Mouse (Mus musculus) limb, embryonic 10.5 days (tissue): Measurements from ENCODE around the gene Rhoh. TPM values are rescaled to one million over a fixed set of nuclear protein-coding genes. Genes with fewer than 3 reads are reported as not detected.

Source experiments
- DNase-seq: peaks from one replicate; pipeline ENCODE4 v3.0.0-alpha.2; 2017; ENCODE audit warnings: low spot score
- H3K27ac ChIP-seq: fragments of 300-500 bp; sonication (generic); 2 replicates; pipeline ENCODE4 v1.5.1; 2016; ENCODE audit warnings: mild to moderate bottlenecking
- H3K27me3 ChIP-seq: fragments of 300-500 bp; sonication (generic); 2 replicates; pipeline ENCODE4 v1.6.1; 2016; ENCODE audit warnings: low read depth, mild to moderate bottlenecking; ENCODE audit not compliant: poor library complexity, severe bottlenecking
- H3K36me3 ChIP-seq: fragments of 300-500 bp; sonication (generic); 2 replicates; pipeline ENCODE4 v1.6.1; 2016; ENCODE audit warnings: mild to moderate bottlenecking, moderate library complexity
- H3K4me1 ChIP-seq: fragments of 300-500 bp; sonication (generic); 2 replicates; pipeline ENCODE4 v1.6.1; 2016
- H3K4me3 ChIP-seq: fragments of 300-500 bp; sonication (generic); 2 replicates; pipeline ENCODE4 v1.5.1; 2016; ENCODE audit warnings: mild to moderate bottlenecking, moderate library complexity
- H3K9me3 ChIP-seq: fragments of 300-500 bp; sonication (generic); replicated peaks from 2 replicates; pipeline ENCODE4 v1.6.1; 2016; ENCODE audit warnings: mild to moderate bottlenecking
- WGBS: fragments of 180-500 bp; shearing (Covaris S2); methylation state at CpG from one replicate; pipeline ENCODE4 v1.1.7; 2016; 5-methylcytosine and 5-hydroxymethylcytosine counted together
- polyA plus RNA-seq: library from polyadenylated mRNA; unstranded; fragments of >200 nt; fragmentation: Nextera tagmentation; extraction: Ambion mirVana; gene quantifications from 2 replicates; pipeline ENCODE4 v1.2.1, GENCODE M21; 2016

The Rhoh gene
- polyA plus RNA-seq, 1 experiment from 2014 or later, result 0.19 TPM

GRCm38 (mm10) chr5:65926666-65927065, 65.7 kb downstream of the Rhoh start:
- H3K27me3 ChIP-seq, result no peaks in the 10 kb centered on the region
- whole genome bisulfite sequencing, result 76% methylated on average over 6 of the region's 6 CpGs
- H3K4me3 ChIP-seq, result no peak overlapping the region
- no peaks in the 10 kb centered on the region for H3K4me1 ChIP-seq
- no peak overlapping the region for H3K27ac ChIP-seq
- no peak for DNase-seq
- no peaks in the 10 kb centered on the region for H3K9me3 ChIP-seq
- no peaks in the 10 kb centered on the region for H3K36me3 ChIP-seq

DNA sequence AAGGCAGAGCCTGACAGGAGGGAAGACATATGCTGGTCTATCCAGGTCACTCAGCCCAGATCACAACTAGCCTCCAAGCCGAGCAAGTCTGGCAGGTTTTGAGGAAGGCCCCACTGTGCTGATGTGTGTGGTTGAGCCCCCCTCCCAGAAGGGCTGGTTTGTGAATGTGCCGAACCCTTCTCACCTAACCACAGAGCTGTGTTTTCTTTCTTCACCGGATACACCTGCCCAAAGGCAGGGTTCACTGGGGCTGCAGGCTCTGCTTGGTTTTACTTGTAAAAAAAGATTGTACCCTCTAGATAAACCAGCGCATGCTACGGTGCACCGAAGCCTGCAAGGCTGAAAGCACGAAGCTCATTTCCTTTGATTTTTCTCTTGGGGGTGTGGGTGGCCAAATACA, 68.1 kb downstream of the Rhoh start:
- DNase-seq, result no peak
- Histone ChIP-seq H3K27ac (no peak overlapping the region), H3K4me3 (no peak overlapping the region), H3K4me1 (no peaks in the 10 kb centered on the region), H3K36me3 (no peaks in the 10 kb centered on the region), H3K9me3 (no peaks in the 10 kb centered on the region), H3K27me3 (no peaks in the 10 kb centered on the region)
- WGBS, result 74% methylated on average over 7 of the region's 7 CpGs

DNA sequence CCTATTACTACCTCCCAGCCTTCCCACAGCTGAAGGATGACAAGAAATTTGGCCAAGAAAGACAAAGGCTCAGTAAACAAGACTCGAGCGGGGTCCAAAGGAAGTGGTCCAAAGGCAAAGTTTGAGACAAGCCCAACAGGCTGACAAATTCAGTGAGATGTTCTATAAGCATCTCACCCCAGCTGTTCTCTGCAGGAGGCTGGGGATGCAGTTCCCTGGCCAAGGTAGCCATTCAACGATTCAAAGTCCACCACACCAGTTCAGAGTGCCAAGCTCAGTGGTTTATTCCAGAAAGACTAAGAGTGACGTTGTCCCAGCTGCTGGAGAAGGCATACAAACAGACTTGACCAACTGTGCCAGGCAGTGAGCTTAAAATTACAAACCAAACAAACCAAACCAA, 69.2 kb downstream of the Rhoh start:
- Histone ChIP-seq H3K9me3 (no peaks in the 10 kb centered on the region), H3K27me3 (no peaks in the 10 kb centered on the region), H3K27ac (no peak overlapping the region), H3K4me3 (no peak overlapping the region), H3K36me3 (no peaks in the 10 kb centered on the region), H3K4me1 (no peaks in the 10 kb centered on the region)
- DNase-seq, result no peak
- 89% methylated on average over 4 of the region's 4 CpGs for WGBS

- Histone ChIP-seq H3K27ac (no peak overlapping the region), H3K9me3 (no peaks in the 10 kb centered on the region), H3K27me3 (no peaks in the 10 kb centered on the region), H3K4me1 (no peaks in the 10 kb centered on the region), H3K4me3 (no peak overlapping the region), H3K36me3 (no peaks in the 10 kb centered on the region)
- no peak for DNase-seq
- 86% methylated on average over 4 of the region's 4 CpGs for WGBS
Observed at GRCm38 (mm10) chr5:65933258-65933657, 72.2 kb downstream of the Rhoh start.

- no peaks in the 10 kb centered on the region for H3K27me3 ChIP-seq
- H3K36me3 ChIP-seq, result no peaks in the 10 kb centered on the region
- 90% methylated on average over 2 of the region's 2 CpGs for WGBS
- H3K4me3 ChIP-seq, result no peak overlapping the region
- no peaks in the 10 kb centered on the region for H3K4me1 ChIP-seq
- no peak overlapping the region for H3K27ac ChIP-seq
- no peaks in the 10 kb centered on the region for H3K9me3 ChIP-seq
- DNase-seq, result no peak
Observed at GRCm38 (mm10) chr5:65933764-65934163, 72.8 kb downstream of the Rhoh start.

- no peaks in the 10 kb centered on the region for H3K4me1 ChIP-seq
- 90% methylated on average over 5 of the region's 5 CpGs for WGBS
- H3K27me3 ChIP-seq, result no peaks in the 10 kb centered on the region
- no peak within 1 kb of the TSS for H3K4me3 ChIP-seq
- no peaks in the 10 kb centered on the region for H3K9me3 ChIP-seq
- H3K36me3 ChIP-seq, result no peaks in the 10 kb centered on the region
- H3K27ac ChIP-seq, result no peak within 1 kb of the TSS
- no peak for DNase-seq
Observed at GRCm38 (mm10) chr5:65934783-65935182, 73.8 kb downstream of the Rhoh start, which contains the start of gene Chrna9. Chrna9 (plus strand) TSS chr5:65934921.

DNA sequence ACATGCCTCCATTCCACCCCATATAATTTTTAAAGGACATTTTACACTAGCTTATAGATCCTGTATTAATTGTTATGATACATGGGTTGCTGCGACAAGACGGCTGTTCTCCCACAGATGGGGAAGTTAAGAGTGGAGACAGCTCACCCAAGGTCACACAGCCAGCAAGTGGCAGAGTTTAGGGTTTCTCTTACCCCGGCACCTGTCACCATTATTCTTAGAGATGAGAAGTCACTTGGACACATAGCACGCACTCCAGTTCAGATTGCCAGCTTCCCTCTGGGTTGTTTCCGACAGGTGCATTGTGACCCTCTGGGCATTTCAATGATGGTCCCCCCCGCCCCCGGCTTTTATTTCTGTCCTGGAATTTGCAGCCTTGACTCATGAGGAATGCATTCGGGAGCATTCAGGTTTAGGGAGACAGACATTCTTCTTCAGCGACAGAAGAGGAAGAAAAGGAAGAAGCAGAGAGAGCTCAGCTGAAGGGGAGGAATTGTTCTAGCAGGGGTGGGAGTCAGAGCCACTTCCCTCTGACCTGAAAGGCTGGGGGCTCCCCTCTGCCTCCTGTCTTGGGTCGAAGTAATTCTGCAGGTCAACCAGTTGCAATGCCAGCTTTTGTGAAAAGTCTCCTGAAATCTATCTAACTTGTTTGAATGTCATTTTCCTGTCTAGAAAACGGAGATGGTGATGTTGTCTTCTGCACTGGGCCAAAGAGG, 76.2 kb downstream of the Rhoh start:
- no peaks in the 10 kb centered on the region for H3K27me3 ChIP-seq
- no peaks in the 10 kb centered on the region for H3K4me1 ChIP-seq
- H3K36me3 ChIP-seq, result no peaks in the 10 kb centered on the region
- WGBS, result 81% methylated on average over 11 of the region's 11 CpGs
- H3K27ac ChIP-seq, result no peak overlapping the region
- no peaks in the 10 kb centered on the region for H3K9me3 ChIP-seq
- DNase-seq, result no peak
- no peak overlapping the region for H3K4me3 ChIP-seq

- no peaks in the 10 kb centered on the region for H3K4me1 ChIP-seq
- H3K36me3 ChIP-seq, result no peaks in the 10 kb centered on the region
- H3K27me3 ChIP-seq, result no peaks in the 10 kb centered on the region
- H3K27ac ChIP-seq, result no peak overlapping the region
- DNase-seq, result peak; percentile 84
- no peak overlapping the region for H3K4me3 ChIP-seq
- WGBS, result 62% methylated on average over 9 of the region's 9 CpGs
- H3K9me3 ChIP-seq, result no peaks in the 10 kb centered on the region
Observed at GRCm38 (mm10) chr5:65937998-65938715, 77.1 kb downstream of the Rhoh start.

DNA sequence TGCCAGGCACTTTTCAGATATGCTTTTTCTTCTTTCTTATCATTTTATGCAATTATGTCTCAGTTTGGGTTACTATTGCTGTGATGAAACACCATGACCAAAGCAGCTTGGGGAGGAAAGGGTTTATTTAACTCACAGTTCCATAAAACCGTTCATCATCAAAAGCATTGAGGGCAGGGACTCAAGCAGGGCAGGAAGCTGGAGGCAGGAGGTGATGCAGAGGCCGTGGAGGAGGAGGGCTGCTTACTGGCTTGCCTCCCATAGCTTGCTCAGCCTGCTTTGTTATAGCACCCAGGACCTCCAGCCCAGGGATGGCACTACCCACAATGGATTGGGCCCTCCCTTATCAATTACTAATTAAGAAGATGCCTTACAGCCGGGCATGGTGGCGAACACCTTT, 80.1 kb downstream of the Rhoh start:
- H3K4me3 ChIP-seq, result no peak overlapping the region
- no peaks in the 10 kb centered on the region for H3K9me3 ChIP-seq
- no peaks in the 10 kb centered on the region for H3K27me3 ChIP-seq
- WGBS, result 74% methylated on average over 4 of the region's 4 CpGs
- H3K27ac ChIP-seq, result no peak overlapping the region
- no peaks in the 10 kb centered on the region for H3K36me3 ChIP-seq
- no peaks in the 10 kb centered on the region for H3K4me1 ChIP-seq
- DNase-seq, result no peak

Other genes with a start within 250 kb of the Rhoh start
- gene Pds5a, start 162.9 kb upstream of the Rhoh start, polyA plus RNA-seq, result 90.8 and 102 TPM in 2 replicates
- gene N4bp2, start 97.7 kb upstream of the Rhoh start, polyA plus RNA-seq, result 33.3 and 39.8 TPM in 2 replicates
- gene Chrna9, start 73.7 kb downstream of the Rhoh start, polyA plus RNA-seq, result 0.23 TPM in 1 of 2 replicates, not detected in the other
- 0.10 and 0.11 TPM in 2 replicates for gene 9130230L23Rik, start 143.1 kb downstream of the Rhoh start, polyA plus RNA-seq